Mouse (Mus musculus) kidney, postnatal 25 days (tissue): ENCODE results near the gene Ss18l2.

Source experiments
- DNase-seq, 2 experiments: peaks; one replicate each; pipeline ENCODE4 v3.0.0; 2021; ENCODE audit warnings: mixed read lengths in 2 of 2

Ss18l2 gene

GRCm38 (mm10) chr9:121709898-121710583, at the start of gene Ss18l2:
TSS of gene Ss18l2 (plus strand) at chr9:121710329.
- peak; percentile 100 for DNase-seq

DNA sequence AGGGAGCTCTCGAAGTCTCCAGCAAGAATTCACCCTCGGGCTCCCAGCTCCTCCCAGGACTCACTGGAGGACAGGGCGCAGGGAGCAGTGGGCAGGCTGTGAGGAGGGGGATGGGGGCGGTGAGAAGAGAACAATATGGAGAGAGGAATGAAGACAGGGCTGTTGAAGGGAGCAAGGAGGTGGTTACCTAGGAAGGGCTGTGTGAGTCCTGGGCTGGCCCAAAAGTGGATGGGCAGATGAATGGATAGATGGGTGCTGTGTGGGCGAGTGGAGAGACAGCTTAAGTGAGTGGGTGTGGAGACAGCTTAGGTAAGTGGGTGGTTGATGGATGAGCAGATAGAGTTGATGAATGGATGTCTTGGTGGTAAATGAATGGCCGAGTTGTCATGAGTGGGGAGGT, 46.7 kb upstream of the Ss18l2 start:
- no peak for DNase-seq

GRCm38 (mm10) chr9:121664104-121664503, 46.0 kb upstream of the Ss18l2 start:
- no peak for DNase-seq

DNA sequence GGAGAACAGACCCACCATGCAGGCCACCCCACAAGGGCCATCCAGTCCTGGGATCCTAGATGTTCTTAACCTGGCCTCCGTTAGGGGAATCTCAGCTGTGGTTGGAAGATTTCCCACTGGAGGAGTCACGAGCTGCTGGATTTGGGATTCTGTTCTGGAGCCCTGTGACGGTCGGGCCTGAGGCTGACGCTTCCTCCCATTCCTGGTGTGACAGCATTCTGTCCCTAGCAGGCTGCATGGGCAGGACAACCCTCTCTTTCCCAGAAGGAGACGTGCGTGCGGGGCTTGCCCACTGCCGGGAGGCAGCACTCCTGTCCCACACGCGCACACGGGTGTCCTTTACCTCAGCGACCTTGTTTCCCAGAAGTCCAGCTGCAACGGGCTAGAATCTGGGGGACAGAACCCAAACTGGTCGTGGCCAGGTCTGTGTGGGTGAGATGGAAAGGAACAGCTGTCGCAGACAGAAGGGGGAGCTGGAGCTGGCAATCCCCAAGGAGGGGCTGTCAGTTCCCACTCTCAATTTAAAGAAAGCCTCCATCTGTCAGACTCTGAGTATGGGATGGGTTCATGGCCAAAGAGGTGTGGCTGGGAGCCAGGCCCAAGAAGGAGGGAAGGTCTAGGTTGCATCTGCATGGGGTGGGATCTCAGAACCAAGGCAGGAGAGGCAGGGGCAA, 43.0 kb upstream of the Ss18l2 start:
- no peak for DNase-seq

- no peak for DNase-seq
Measured at GRCm38 (mm10) chr9:121667822-121668221, 42.3 kb upstream of the Ss18l2 start.

GRCm38 (mm10) chr9:121669348-121669791, 40.8 kb upstream of the Ss18l2 start:
- peak; percentile 64 to 77 for DNase-seq

DNA sequence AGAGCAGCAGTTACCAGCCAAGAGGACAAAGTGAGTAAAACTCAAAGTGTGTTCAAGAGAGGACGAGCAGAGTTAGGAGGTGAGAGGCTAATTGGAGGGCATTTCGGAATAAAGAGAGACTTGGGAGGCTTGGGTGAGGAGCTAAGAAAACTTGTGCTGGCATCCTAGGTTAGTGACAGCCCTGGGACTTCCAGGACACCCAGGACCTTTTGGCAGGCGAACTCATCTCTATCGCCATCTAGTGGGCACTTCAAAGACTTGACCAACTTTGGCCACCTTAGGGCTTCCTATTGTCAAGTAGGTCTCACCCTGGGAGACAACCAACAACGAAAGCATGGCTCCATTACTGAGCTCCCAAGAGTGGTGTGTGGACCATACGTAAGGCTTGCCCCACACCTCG, 38.8 kb upstream of the Ss18l2 start:
- DNase-seq: peak; percentile 52 to 55

- DNase-seq: peak; percentile 35 to 60
Measured at GRCm38 (mm10) chr9:121672311-121672710, 37.8 kb upstream of the Ss18l2 start.

DNA sequence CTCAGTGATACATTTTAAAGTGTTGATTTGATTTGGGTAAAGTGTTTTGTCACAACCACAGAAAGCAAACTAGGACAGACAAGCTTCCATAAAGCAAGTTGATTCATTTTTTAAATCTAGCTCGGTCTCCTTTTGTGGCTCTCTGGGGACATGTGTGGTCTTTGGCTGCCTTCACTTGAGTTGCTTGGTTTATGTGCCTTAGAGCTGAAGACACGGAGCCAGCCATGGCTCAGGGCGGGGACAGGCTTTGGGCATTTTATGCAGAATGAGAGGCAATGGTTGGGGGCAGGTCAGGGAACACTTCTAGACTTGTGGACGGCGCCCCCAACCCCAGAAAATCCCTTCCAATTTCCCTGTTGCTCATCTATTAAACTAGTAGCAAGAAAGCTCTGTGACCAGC, 36.4 kb upstream of the Ss18l2 start:
- no peak for DNase-seq

DNA sequence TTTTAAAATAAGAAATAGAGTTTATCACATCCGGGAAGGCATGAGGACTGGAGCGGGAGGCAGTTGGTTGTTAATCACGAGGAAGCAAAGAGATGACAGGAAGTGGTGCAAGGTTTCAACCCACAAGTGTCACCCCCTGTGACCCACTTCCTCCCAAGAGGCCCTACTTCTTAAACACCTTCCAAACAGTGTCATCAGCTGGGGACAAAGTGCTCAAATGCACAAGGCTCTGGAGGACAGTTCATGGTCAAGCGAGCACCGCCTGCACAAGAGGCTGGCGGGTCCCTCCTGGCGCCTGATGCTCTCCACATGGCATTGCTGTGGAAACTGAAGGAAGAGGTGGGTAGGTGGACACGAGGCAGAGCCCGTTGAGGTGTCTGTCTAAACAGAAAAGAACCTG, 35.1 kb upstream of the Ss18l2 start:
- peak in 1 of 2 experiments; percentile 25 for DNase-seq

DNA sequence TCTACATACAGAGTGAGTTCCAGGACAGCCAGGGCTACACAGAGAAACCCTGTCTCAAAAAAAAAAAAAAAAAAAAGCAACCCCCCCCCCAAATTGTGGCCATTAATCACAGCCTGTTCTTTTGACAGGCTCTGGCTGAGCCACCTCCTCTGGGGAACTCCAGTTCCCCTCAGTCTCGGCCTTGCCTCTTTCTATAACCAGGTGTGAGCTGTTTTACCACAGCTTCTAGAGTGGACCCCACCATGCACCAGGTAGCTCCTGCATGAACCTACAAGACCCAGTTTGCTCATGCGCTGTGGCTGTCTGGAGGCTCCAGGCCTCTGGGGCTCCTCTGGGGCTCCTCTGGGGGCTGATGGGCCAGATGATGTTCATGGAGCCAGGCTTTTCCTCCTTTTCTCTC, 34.6 kb upstream of the Ss18l2 start:
- DNase-seq: no peak

DNA sequence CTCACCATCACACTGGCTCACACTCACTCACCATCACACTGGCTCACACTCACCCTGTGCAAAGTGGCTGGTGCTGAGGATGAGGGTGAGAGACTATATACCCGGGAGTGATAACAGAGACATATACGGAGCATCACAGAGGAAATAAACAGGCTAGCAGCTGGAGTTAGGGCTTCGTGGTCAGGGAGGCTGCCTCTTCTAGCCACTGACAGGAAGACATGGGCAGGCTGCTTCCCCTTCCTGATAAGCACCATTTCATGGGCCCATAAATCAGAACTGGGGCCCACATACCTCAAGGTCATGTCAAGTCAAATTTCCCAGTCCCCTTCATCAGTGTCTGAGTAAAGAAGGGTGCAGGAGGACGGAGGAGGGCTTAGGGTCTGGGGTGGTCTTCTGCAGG, 33.1 kb upstream of the Ss18l2 start:
- DNase-seq: no peak

DNA sequence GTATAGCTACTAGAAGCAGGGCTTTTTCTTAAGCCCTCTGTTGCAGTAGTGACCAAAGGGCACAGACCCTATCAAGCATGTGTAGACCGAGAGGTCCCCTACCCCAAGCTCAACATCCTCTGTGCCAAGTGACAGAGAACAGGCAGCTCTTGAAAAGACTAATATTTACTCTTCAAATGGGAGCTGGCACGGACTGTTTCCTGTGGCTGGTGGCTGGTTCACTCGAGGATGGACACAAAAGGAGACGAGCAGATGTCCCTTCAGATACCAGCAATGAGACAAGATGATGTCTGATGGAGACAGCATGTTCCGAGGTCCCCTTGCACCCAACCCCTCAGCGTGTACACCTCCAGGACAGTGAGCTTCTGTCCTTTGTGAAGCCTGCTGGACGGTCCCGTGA, 32.7 kb upstream of the Ss18l2 start:
- no peak for DNase-seq

DNA sequence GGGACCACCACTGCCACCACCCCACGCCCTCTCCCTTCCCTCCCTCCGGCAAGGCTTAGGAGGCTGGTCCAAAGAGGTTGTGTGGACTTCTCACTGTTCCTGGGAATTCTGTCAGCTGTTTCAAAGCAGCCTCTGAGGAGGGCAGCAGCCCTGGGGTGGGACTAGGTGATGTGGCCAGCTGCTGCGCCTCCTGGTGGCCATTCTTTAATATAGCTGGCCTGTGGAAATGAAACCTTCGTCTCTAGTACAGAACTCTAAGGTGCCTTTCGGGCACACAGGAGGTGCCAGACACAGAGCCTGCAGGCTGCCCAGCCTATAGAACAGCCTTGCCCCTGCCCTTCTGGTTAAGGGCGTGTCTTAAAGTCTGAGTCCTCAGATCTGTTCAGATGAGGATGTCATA, 30.6 kb upstream of the Ss18l2 start:
- DNase-seq: peak in 1 of 2 experiments; percentile 57

DNA sequence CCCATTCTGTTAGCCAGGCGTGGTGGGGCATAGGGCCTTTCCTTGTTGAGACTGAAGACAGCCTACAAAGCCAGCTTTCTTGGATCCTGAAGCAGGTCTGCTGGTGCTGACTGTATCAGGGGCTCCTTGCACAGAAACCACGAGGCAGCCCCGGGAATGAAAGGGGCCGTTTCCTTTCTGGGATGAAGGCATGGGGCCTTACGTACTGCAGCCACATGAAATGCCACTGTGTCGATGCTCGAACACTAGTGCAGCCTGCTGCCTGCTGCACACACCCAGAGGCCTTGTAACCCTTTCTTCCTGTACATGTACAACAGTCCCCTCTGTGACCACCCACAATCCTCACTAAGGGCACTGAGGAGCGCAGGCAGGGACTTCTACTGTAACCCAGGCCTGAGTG, 28.9 kb upstream of the Ss18l2 start:
- DNase-seq: no peak

GRCm38 (mm10) chr9:121682037-121682680, 28.0 kb upstream of the Ss18l2 start:
- no peak for DNase-seq

- no peak for DNase-seq
Measured at GRCm38 (mm10) chr9:121684702-121685101, 25.4 kb upstream of the Ss18l2 start.

DNA sequence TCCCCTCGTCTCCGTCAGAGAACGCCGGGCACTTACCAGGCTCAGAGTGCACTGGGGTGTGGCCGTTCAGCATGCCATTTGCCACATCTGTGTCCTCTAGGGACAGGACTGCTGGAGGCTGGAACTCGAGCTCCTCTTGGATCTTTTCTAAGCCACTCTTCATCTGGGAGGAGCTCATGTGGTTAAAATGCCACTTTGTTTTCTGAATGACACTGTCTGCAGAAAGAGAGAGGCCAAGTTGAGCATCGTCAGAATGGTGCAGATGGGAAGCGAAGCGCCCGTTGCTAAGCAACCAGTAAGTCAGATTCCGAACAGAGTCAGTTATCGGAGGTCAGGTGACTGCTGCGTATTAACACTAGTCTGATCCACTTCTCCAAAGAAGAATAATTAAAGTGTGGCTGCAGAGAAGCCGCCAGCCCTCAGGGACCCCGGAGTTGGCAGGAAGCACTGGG, 19.9 kb upstream of the Ss18l2 start:
- no peak for DNase-seq

- DNase-seq: no peak
Measured at GRCm38 (mm10) chr9:121690734-121691133, 19.4 kb upstream of the Ss18l2 start.

DNA sequence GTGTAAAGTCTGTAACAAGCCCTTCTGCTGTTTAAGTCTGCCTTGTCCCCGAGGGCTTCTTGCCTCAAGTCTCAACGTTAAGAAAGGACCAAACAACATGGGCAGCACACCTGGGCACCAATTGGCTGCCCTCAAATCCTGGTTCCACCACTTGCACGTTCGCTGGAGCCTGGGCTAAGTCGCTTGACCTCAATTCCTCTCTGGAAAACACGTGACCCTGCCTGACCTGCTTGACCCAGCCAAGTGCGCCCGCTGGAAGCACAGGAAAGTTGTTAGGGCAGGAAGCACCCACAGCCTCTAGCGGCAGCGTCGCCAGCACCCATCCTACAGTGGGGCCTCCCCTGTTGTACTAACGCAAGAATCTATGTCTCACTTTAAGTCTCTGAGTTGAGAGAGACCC, 15.4 kb upstream of the Ss18l2 start:
- no peak for DNase-seq

DNA sequence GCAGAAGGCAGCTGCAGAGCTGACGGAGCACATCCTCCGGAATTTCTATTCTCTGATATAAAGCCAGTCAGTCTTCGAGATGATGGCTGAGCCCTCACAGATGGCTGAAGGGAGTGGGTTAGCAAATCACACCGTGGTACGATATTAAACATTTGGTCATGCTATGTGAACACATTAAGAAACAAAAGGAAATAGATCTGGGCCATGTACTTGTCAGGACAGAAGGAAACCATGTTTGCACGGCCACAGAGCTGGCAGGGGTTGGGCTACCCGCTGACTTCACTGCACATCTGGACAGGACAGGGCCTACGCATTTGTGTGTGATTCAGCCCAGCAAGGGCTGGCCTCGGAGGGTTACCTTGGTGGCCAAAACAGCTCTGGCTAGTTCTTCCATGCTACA, 13.5 kb upstream of the Ss18l2 start:
- DNase-seq: no peak

GRCm38 (mm10) chr9:121697150-121698049, 12.7 kb upstream of the Ss18l2 start:
- peak; percentile 65 to 77 for DNase-seq

- DNase-seq: peak in 1 of 2 experiments; percentile 39
Measured at GRCm38 (mm10) chr9:121704261-121704645, 5.9 kb upstream of the Ss18l2 start.
